25 mouse cellular contexts compared by ENCODE assay signal in the genomic region with DNA sequence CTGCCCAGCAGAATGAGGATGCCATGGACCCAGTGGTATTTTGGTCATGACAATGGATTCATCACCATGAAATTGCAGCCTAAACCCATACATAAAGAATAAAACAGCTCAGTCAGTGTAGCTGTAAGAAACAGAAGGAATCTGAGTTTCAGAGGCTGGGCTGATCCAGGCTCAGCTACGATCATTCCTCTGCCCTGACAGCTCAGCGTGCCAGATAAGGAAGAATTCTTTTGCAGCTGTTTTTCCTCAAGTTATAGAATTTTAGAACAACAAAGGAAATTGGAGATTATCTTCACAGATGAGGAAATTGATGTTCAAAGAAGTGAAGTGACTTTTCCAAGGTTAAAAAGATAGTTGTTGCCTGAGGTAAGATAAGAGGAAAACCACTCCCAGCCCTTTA.
DNase-seq lines count a peak whose midpoint lies in the region; ATAC-seq and TF ChIP-seq lines count a peak whose summit lies in the region.
"Had no signal": no experiment of that assay in that cellular context is flagged by ENCODE, and none has a peak within 500 bp of the region (broad histone marks: within the 10 kb centered on the region; RNA-seq: fewer than 3 reads in every experiment).

No protein-coding gene starts in this region.

- no peaks in the 10 kb centered on the region for H3K36me3 ChIP-seq in embryonic facial prominence, embryonic 15.5 days
- H3K36me3 ChIP-seq in embryonic facial prominence, embryonic 10.5 days (replicated peaks): no peaks in the 10 kb centered on the region
- no peaks in the 10 kb centered on the region for H3K36me3 ChIP-seq in intestine, embryonic 16.5 days (ENCODE audit: control insufficient read depth, insufficient read depth, low read length)
- H3K36me3 ChIP-seq in intestine, postnatal 0 days (ENCODE audit: control insufficient read depth, insufficient read depth): no peaks in the 10 kb centered on the region
- no peaks in the 10 kb centered on the region for H3K36me3 ChIP-seq in lung, embryonic 14.5 days (ENCODE audit: insufficient read depth)
- H3K36me3 ChIP-seq: embryonic facial prominence, embryonic 12.5 days; forebrain, embryonic 10.5 days; heart, embryonic 15.5 days; hindbrain, embryonic 10.5 days; hindbrain, embryonic 13.5 days had no signal

- H3K4me3 ChIP-seq in embryonic facial prominence, embryonic 15.5 days (replicated peaks): no peak overlapping the region
- H3K4me3 ChIP-seq in embryonic facial prominence, embryonic 10.5 days: no peak overlapping the region
- no peak overlapping the region for H3K4me3 ChIP-seq in intestine, embryonic 16.5 days (ENCODE audit: low read length)
- H3K4me3 ChIP-seq in intestine, postnatal 0 days (ENCODE audit: low read depth, low read length): no peak overlapping the region
- H3K4me3 ChIP-seq in lung, embryonic 14.5 days (ENCODE audit: low read depth, low read length): no peak overlapping the region
- H3K4me3 ChIP-seq: embryonic facial prominence, embryonic 12.5 days; forebrain, embryonic 10.5 days; forebrain, embryonic 13.5 days; heart, adult 2 months; heart, embryonic 15.5 days; hindbrain, embryonic 10.5 days; hindbrain, embryonic 13.5 days had no signal

- TF ChIP-seq CTCF in intestine, postnatal 0 days (IDR thresholded peaks at IDR 0.05; ENCODE audit: low read depth): no peak
- TF ChIP-seq CTCF in lung, embryonic 14.5 days (IDR thresholded peaks at IDR 0.05; ENCODE audit: low read depth): no peak

- no peaks in the 10 kb centered on the region for H3K27me3 ChIP-seq in embryonic facial prominence, embryonic 15.5 days
- no peaks in the 10 kb centered on the region for H3K27me3 ChIP-seq in embryonic facial prominence, embryonic 10.5 days (replicated peaks; ENCODE audit: low read depth, poor library complexity, severe bottlenecking)
- H3K27me3 ChIP-seq in intestine, embryonic 16.5 days (replicated peaks; ENCODE audit: control insufficient read depth, insufficient read depth, low read length): no peaks in the 10 kb centered on the region
- no peaks in the 10 kb centered on the region for H3K27me3 ChIP-seq in intestine, postnatal 0 days (replicated peaks; ENCODE audit: control insufficient read depth, insufficient read depth, low read length)
- H3K27me3 ChIP-seq in lung, embryonic 14.5 days (ENCODE audit: insufficient read depth, low read length): no peaks in the 10 kb centered on the region
- H3K27me3 ChIP-seq: embryonic facial prominence, embryonic 12.5 days; forebrain, embryonic 13.5 days; heart, embryonic 15.5 days; hindbrain, embryonic 13.5 days; Patski had no signal

- no peaks in the 10 kb centered on the region for H3K9me3 ChIP-seq in embryonic facial prominence, embryonic 15.5 days (replicated peaks)
- no peaks in the 10 kb centered on the region for H3K9me3 ChIP-seq in embryonic facial prominence, embryonic 10.5 days
- no peaks in the 10 kb centered on the region for H3K9me3 ChIP-seq in intestine, embryonic 16.5 days (ENCODE audit: control insufficient read depth, low read length)
- no peaks in the 10 kb centered on the region for H3K9me3 ChIP-seq in intestine, postnatal 0 days (ENCODE audit: control insufficient read depth)
- no peaks in the 10 kb centered on the region for H3K9me3 ChIP-seq in lung, embryonic 14.5 days (ENCODE audit: low read depth, low read length)
- H3K9me3 ChIP-seq: embryonic facial prominence, embryonic 12.5 days; forebrain, embryonic 10.5 days; forebrain, embryonic 13.5 days; heart, embryonic 15.5 days; hindbrain, embryonic 10.5 days; hindbrain, embryonic 13.5 days had no signal

- H3K4me1 ChIP-seq in embryonic facial prominence, embryonic 15.5 days: peaks cover 8% of the 10 kb centered on the region; the same call in 1 of the 2 replicates
- H3K4me1 ChIP-seq in embryonic facial prominence, embryonic 10.5 days: peaks cover 17% of the 10 kb centered on the region
- 0 out of 2 replicates have a peak, but pooled peaks cover 2% of the 10 kb centered on the region for H3K4me1 ChIP-seq in intestine, embryonic 16.5 days (ENCODE audit: control insufficient read depth, insufficient read depth, low read length)
- H3K4me1 ChIP-seq in intestine, postnatal 0 days (replicated peaks; ENCODE audit: control insufficient read depth, insufficient read depth, low read length): no peaks in the 10 kb centered on the region
- H3K4me1 ChIP-seq in lung, embryonic 14.5 days (ENCODE audit: insufficient read depth): peaks cover 5% of the 10 kb centered on the region; the same call in 1 of the 2 replicates
- H3K4me1 ChIP-seq: forebrain, embryonic 13.5 days had no signal

- WGBS in embryonic facial prominence, embryonic 15.5 days: 43% methylated on average over 2 of the region's 2 CpGs
- WGBS in embryonic facial prominence, embryonic 10.5 days: 77% methylated on average over 2 of the region's 2 CpGs
- 33% methylated on average over 2 of the region's 2 CpGs for WGBS in intestine, embryonic 16.5 days
- 31% methylated on average over 2 of the region's 2 CpGs for WGBS in intestine, postnatal 0 days
- 17% methylated on average over 2 of the region's 2 CpGs for WGBS in lung, embryonic 14.5 days

- 0 out of 2 replicates have a peak overlapping the region, but pooled peaks have one; percentile 7 for H3K27ac ChIP-seq in embryonic facial prominence, embryonic 15.5 days (replicated peaks)
- no peak overlapping the region for H3K27ac ChIP-seq in embryonic facial prominence, embryonic 10.5 days (replicated peaks)
- H3K27ac ChIP-seq in intestine, embryonic 16.5 days (ENCODE audit: low read length): 0 out of 2 replicates have a peak overlapping the region, but pooled peaks have one; percentile 25
- H3K27ac ChIP-seq in intestine, postnatal 0 days (ENCODE audit: low read depth, low read length): no peak overlapping the region
- H3K27ac ChIP-seq in lung, embryonic 14.5 days (ENCODE audit: low read depth): no peak overlapping the region
- H3K27ac ChIP-seq: forebrain, embryonic 10.5 days; forebrain, embryonic 13.5 days; heart, adult 2 months; heart, embryonic 15.5 days; hindbrain, embryonic 10.5 days; hindbrain, embryonic 13.5 days had no signal

- no peak overlapping the region for H3K4me2 ChIP-seq in embryonic facial prominence, embryonic 15.5 days (replicated peaks)
- H3K4me2 ChIP-seq in intestine, embryonic 16.5 days (ENCODE audit: low read depth, low read length): no peak overlapping the region
- H3K4me2 ChIP-seq in intestine, postnatal 0 days (replicated peaks; ENCODE audit: low read depth): no peak overlapping the region
- no peak overlapping the region for H3K4me2 ChIP-seq in lung, embryonic 14.5 days
- H3K4me2 ChIP-seq: embryonic facial prominence, embryonic 12.5 days; forebrain, embryonic 13.5 days; heart, embryonic 15.5 days; hindbrain, embryonic 13.5 days had no signal

- no peak overlapping the region for H3K9ac ChIP-seq in embryonic facial prominence, embryonic 15.5 days
- H3K9ac ChIP-seq in intestine, embryonic 16.5 days (ENCODE audit: low read depth, low read length): no peak overlapping the region
- no peak overlapping the region for H3K9ac ChIP-seq in intestine, postnatal 0 days (ENCODE audit: low read depth, low read length)
- no peak overlapping the region for H3K9ac ChIP-seq in lung, embryonic 14.5 days
- H3K9ac ChIP-seq: embryonic facial prominence, embryonic 12.5 days; forebrain, embryonic 13.5 days; heart, embryonic 15.5 days; hindbrain, embryonic 13.5 days had no signal

- no peak for ATAC-seq in embryonic facial prominence, embryonic 15.5 days (ENCODE audit: insufficient number of reproducible peaks, low FRiP score, low TSS enrichment, low read depth)
- no peak for ATAC-seq in intestine, embryonic 16.5 days
- no peak for ATAC-seq in intestine, postnatal 0 days
- ATAC-seq in lung, embryonic 14.5 days (ENCODE audit: insufficient read depth): no peak
- ATAC-seq: forebrain, embryonic 13.5 days; forebrain, embryonic 16.5 days; hindbrain, embryonic 16.5 days; Patski had no signal

- no peak for DNase-seq in embryonic facial prominence, embryonic 10.5 days (ENCODE audit: low spot score)
- DNase-seq in lung, embryonic 14.5 days: peak; percentile 68
- no peak for DNase-seq in lung, adult 18-20 months
- DNase-seq: adrenal gland, postnatal 10 days; adrenal gland, postnatal 36 days; cerebellum, adult 18-20 months; cerebellum, adult 9-10 months; cerebellum, postnatal 14 days; gastrocnemius, postnatal 10 days; gastrocnemius, postnatal 36 days; heart, adult 2 months; heart, postnatal 10 days; heart, postnatal 36 days had no signal

Comparison
In these comparisons a context has a peak if more than half of its experiments do, and no peak if none do; other contexts are left out.
1. H3K27ac ChIP-seq: peak in embryonic facial prominence, embryonic 15.5 days (single experiment) and intestine, embryonic 16.5 days (single experiment); none in embryonic facial prominence, embryonic 10.5 days (single experiment), intestine, postnatal 0 days (single experiment) and lung, embryonic 14.5 days (single experiment).